Mouse (Mus musculus) frontal cortex, adult 2 months (tissue): Measurements from ENCODE around the gene Cyp4f39. TPM values are rescaled to one million over a fixed set of nuclear protein-coding genes. Genes with fewer than 3 reads are reported as not detected.
"Not testable (repeated sequence)": the region's sequence is repeated elsewhere in the genome, so short reads cannot be mapped to it uniquely, and the experiment has no call there.

Source experiments
- DNase-seq, 2 experiments: peaks; one replicate each; pipeline ENCODE4 v3.0.0; 2022; ENCODE audit warnings: low spot score in 1 of 2; ENCODE audit errors: extremely low spot score in 1 of 2
- polyA plus RNA-seq: library from polyadenylated mRNA; depleted of rRNA; stranded (reverse); fragments of >200 nt; gene quantifications from 2 replicates; pipeline ENCODE4 v1.2.3, GENCODE M21; 2012

Cyp4f39 gene
- polyA plus RNA-seq, 1 experiment, result not detected

DNA sequence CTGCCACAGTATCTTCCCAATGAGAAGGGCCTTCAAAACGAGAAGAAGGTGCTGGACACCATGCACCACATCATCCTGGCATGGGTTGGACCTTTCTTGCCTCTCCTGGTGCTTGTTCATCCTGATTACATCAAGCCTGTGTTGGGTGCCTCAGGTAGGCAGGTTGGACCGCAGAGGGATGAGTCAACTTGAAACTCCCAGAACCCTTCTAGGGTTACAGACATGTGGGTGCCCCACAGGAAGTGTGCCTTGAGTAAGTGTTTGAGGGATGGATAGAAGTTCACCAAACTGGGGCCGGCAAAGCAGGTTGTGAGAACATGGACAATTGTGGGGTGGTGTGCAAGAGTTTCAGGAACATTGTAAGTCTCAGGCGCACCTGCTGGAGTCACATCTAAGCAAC, 18.3 kb downstream of the Cyp4f39 start:
- no peak for DNase-seq

DNA sequence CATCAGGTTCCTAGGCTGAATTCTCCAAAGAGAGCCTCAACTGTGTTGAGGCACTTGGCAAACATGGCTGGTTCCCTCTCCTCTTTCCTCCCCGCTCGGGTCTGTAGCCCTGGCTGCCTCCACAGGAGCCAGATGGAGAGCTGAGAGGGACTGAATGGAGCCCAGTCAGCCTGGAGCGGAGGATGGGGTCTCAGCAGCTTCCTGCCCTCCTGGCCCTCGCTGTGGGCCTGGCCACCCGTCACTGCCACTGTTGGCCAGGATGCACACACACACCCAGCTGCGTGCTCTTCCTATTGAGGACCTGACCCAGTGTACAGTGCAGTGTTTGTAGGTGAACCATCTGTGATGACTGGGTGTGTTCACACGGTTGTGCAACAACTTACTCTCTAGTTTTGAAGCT, 19.7 kb downstream of the Cyp4f39 start:
- DNase-seq, result no peak

DNA sequence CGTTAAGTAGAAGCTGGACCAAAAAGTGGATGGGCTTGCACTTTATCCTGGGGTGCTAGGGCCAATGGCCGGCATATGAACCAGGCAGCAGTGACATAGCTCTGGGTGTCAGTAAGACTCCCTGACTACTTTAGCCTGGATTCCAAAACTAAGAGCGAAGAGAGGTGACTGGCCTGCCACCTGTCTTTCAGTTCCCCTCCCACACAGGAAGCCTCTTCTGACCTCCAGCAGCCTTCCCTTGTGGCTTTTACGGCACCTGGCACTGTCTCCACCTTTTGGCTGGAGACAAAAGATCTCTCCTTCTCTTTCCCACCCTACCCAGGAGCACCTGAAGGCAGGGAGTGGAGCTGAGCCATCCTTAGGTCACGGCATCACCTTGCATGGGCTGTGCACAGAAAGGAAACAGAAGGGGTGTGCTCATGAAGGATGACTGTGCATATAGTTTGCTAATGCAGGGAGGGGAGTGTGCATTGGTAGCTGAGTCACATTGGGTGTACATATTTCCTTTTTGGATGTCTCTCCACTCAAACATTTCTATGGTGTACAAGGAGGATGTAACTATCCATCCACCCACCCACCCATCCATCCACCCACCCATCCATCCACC, 22.5 kb downstream of the Cyp4f39 start:
- no peak for DNase-seq

DNA sequence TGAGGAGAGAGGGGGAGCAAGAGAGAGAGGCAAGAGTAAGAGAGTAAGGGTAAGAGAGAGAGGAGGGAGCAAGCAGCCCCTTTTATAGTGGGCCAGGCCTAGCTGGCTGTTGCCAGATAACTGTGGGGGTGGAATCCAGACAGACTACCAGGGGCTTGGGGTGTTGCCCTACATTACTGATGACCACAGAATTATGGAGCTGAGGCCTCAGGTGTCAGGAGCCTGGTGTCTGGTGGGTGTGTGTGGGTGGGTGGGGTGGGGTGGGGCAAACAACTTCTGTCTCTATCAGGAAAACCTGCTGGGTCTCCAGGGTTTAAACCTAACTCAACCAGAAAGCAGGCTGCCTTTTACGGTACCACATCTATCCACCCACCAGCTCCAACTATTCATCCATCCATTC, 24.7 kb downstream of the Cyp4f39 start:
- DNase-seq, result no peak

DNA sequence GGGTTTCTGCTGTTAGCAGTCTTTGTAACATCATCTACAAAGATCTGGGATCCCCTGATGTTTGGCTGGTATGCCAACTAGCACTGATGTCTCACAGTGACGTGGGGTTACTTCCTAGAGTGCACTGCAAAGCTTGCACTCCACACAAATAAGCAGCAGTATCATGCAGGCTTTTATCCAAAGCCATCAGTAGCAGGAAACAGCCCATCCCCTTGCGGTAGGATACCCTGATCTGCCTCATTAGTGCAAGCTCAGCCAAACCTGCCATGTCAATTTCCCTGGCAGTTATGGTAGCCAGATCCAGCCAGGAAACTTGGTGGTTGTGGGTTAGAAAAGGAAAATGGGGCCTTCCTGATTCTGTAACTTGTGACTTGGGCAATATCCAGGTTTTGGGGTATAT, 26.2 kb downstream of the Cyp4f39 start:
- DNase-seq, result no peak

DNA sequence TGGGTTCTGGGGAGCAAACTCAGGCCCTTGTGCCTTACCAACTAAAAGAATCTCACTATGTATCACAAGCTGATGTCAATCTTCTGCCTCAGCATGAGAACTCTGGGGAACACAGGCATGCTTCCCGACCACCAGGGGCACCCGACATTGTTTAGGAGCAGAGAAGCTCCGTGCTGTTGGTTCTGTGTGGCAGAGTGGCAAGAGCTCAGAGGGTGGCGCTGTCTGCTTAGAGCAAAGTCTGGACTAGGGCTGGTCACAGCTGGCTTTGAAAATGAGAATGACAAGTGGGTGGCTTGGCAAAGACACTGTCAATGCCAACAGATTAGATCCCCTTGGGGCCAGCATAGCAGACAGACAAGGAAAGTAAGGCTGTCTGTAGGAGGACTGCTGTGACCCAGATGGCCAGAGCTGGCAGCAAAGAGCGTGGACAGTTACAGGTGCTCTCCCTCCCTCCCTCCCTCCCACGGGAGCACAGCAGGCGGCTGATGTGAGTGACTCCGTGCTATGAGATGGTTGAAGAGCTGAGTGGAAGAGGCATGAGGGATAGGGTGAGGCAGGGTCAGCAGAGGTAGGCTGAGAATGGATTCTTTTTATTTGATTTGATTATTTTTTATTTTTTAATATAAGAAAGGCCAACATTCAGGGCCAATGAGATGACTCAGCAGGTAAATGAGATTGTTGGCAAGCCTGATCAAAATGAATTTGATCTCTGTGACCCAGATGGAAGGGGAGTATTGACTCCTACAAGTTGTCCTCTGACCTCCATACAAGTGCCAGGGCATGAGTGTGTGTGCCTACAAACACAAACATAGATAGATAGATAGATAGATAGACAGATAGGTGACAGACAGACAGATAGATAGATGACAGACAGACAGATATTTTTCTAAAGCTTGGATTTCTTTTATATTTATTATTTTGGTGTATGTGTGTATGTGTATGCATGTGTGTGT, 27.3 kb downstream of the Cyp4f39 start:
- no peak for DNase-seq

DNA sequence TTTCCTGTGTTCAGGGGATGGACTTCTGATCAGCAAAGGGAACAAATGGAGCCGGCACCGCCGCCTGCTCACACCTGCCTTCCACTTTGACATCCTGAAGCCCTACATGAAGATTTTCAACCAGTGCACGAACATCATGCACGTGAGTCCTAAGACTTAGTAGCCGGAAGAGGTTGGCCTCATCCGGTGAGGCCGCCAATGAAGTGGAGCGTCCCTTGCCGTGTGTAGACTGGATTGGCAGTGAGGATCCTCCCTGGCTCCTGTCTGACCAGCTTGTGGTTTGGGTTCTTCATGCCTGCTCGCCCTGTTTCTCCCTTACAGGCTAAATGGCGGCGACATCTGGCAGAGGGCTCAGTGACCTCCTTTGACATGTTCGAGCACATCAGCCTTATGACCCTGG, 29.2 kb downstream of the Cyp4f39 start:
- no peak for DNase-seq

DNA sequence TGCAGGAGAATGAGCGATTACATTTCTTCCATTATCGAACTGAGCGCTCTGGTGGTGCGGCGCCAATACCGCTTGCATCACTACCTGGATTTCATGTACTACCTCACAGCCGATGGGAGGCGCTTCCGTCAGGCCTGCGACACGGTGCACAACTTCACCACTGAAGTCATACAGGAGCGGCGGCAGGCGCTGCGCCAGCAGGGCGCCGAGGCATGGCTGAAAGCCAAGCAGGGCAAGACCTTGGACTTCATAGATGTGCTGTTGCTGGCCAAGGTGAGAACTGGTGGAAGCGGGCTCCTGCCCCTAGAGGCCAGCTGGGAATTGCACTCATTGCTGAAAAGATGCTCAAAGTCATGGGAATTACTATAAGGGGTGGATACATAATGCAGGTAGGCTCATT, 30.7 kb downstream of the Cyp4f39 start:
- peak in 1 of 2 experiments; percentile 61 for DNase-seq

DNA sequence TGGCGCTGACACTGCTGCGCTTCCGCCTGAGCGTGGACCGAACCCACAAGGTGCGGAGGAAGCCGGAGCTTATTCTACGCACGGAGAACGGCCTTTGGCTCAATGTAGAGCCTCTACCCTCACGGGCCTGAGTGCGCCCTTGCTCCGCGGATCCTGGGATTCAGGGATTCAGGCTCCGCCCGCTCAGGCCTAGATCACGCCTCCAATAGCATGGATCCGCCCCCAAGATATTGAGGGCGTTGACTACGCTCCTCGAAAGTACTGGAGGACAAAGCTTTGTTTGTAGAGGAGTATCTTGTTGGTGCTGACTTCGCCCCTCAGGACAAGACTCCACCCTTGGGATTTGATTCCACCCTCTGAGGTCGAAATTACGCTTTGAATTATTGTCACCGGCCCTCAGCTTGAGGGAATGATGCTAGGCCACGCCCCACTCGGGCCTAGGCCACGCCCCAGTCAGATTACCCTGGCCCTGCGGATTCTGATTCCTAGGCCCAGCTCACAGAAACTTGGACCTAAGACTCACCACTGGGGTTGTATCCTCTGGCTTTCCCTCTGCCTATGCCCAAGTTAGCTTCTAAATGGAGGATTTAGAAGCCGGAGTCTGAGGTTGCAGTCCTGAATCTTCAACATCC, 39.9 kb downstream of the Cyp4f39 start:
- DNase-seq, result no peak

DNA sequence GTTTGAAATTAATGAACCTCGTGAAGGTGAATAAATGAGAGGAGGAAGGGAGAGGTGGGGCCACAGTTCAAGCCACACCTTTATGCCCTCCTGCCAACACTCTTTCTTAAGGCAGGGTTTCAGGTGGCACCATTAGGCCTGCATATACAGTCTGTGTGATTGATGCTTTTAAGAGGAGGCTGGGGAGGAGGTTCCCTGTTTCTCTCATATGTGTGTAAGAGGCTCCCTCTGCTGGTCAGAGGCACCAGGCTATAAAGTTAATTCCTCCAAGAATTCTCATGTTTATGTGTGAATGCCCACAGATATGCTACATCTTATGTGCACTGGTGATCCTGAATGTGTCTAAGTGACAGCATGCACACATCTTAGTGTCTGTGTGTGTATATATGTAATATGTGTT, 42.1 kb downstream of the Cyp4f39 start:
- peak; percentile 31 to 87 for DNase-seq

DNA sequence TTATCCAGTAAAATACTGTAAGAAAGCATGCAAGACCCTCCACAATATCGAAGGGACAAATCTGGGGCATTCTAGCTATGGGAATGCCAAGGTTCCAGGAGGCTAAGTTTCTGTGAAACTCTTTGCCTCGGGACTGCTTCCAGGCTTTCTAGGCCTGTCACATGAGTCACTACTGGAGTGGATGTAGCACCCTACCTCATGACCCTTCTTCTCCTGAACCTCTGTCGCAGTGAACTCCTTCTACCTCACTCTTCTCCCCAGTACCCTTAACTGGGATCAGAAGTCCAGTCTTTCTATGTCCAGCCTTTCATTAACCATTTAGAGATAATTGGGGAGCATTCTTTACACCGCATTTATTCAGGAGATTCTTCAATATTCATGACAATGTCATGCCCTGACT, 48.0 kb downstream of the Cyp4f39 start:
- not testable (repeated sequence) for DNase-seq

DNA sequence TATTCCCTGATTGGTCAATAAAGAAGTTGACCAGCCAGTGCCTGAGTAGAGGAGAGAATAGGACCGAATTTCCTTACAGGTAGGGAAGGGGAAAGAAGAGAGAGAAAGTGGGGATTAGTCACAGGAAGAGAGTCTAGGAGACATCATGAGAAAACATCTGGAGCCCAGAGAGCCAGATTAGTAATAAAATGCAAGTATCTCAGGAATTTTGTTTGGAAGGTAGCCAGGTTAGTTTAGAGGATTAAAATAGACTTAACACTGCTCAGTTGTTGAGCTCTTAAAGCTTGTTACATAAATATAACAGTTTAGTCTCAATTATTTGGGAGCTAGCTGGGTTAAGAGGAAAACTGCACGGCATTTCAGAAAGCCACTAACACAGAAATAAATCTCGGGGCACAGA, 48.5 kb downstream of the Cyp4f39 start:
- no peak for DNase-seq

DNA sequence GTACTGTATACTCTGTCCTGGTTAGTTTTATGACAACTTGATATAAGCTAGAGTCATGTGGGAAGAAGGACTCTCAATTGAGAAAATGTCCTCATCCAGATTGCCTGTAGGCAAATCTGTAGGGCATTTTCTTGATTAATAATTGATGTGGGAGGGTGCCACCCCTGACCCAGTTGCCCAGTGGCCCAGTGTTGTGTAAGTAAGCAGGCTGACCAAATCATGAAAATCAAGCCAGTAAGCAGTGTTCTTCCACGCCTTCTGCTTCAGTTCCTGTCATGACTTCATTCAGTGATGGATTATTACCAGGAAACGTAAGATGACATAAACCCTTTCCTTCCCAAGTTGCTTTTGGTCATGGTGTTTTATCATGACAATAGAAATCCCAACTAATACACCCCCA, 50.6 kb downstream of the Cyp4f39 start:
- no peak for DNase-seq

DNA sequence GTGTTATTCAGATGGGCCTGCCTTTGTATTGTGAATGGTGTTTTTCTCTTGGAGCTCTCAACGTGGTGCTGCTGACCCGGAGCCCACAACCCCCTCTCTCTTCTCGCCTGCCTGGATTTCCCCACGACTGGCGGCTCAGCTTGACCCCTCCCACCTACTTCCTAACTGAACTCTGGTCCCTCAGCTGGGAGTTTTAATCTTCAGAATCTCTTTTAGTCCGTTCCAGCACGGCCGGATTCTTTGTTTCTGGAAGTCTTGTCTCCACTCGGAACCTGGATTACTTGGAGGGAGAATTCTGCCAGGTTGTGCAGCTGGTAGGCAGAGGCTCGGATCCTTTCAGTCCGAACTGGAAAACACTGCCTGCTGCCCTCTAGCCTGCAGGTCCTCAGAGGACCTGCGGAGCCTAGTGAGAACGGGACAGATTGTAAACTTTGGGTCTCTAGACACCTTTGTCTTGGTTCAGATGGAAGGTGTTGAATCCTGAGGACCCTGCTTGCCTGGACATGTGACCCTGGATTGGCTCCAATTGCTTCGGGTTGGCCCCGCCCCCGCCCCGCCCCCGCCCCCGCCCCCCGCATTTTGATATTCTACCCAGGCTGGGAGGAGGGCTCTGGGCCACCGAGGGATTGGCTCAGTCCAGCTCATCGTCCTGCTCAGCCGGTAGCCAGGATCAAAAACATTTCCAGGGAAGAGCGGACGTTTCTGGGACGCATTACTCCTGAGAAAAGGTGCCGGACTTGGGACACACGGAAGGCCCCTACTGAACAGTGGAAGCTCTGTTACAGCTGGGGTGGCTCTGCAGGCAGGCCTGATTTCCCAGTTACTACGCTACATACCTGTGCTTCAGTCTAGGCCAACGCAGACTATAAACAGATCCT, 53.6 kb downstream of the Cyp4f39 start, which contains the start of gene Cyp4f17:
Gene Cyp4f17 (plus strand): TSS at position 200 of the 878 bp plus-strand sequence.
- DNase-seq, result no peak

DNA sequence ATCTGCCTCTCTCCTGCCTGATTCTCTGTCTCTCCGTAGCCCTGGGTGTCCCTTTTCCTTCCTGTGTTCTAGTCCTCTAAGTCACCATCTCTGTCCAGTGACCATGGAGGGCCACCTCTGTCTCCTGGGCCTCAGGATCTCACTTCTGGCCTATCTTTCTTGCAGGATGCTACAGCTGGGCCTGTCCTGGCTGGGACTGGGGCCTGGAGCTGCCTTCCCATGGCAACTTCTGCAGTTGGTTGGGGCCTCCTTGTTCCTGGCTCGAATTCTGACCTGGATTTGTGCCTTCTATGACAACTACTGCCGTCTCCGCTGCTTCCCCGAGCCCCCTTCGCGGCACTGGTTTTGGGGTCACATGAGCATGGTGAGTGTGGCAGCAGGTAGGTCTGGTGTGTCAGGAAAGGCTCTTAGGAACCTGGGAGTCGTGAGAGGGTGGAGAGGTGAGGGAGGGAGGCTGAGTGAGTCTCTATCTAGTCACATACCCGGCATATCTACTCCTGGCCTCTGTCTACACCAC, 54.3 kb downstream of the Cyp4f39 start:
- no peak for DNase-seq

DNA sequence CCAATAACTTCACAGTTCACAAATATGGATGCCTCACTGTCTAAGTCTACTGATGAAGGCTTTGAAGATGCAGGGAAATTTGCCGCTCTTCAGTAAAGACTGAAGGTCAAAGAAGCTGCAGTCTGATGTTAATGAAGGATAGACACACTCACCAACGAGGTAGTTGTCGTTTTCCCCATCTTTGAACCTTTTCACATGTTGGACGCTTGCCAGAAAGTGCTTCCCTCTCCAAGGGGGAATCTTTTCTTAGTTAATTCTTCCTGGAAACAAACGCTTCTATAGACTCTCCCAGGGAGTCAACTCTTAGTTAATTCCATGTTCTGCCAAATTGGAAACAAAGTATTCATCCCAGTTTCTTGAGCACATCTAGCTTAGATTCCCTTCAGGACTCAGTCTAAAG, 63.6 kb downstream of the Cyp4f39 start:
- DNase-seq, result no peak

DNA sequence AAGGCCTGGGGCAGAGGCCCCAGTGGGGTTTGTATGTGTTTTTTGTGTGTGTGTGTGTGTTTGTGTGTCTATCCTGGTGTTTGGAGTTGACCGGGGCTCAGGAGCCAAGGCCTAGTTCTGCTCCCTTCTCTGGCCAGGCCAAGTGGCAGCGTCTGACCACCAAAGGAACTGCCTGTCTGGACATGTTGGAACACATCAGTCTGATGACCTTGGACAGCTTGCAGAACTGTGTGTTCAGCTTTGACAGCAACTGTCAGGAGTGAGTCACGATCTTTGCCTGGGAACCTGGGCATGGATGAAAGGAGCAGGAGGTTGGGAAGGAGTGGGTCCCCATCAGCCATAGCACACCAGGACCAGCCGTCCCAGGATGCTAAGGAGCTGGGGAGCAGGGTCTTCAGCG, 69.5 kb downstream of the Cyp4f39 start:
- no peak for DNase-seq

DNA sequence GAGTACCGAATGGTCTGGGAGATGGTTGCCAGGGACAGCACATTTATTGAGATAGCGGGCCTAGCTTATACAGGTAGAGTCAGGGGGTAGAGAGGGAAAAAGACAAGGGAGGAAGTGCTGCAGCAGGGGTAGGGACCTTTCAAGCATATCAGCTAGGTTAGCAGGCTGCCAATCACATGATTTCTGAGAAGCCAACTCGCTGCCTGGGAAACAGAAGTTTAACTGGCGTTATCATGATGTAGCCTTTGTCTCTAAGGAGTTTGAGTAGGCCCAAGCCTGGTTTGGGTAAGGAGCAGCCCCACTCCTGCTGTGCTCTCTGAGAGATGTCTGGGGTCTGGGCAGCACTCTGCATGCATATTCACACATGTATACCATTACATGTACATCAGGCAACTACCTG, 69.9 kb downstream of the Cyp4f39 start:
- no peak for DNase-seq

DNA sequence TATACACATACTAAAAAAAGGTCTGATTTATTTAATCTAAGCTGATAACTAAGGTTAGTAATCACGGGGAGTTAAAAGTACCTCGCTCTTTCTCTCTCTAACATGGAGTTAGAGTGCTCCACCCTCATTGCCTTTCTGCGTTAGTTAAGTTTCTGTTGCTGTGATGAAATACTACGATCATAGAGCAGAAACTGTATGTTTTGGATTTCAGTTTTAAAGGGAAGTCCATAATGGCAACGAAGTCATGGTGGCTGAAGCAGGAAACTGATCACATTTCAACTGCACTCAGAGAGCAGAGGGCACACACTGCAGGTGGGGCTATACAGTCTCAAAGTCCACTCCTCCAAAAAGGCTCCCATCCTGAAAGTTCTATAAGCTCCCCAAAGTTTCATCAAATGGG, 70.3 kb downstream of the Cyp4f39 start:
- DNase-seq, result no peak

DNA sequence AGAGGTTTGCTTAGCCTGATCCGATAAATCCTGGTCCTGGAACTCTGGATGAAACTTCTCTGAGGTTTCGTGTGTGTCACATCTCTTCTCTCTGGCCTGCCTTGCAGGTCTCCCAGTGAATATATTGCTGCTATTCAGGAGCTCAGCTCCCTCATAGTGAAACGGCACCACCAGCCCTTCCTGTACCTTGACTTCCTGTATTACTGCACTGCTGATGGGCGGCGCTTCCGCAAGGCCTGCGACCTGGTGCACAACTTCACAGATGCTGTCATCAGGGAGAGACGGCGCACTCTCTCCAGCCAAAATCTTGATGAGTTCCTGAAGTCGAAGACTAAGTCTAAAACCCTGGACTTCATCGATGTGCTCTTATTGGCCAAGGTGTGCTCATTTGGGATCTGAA, 71.4 kb downstream of the Cyp4f39 start:
- DNase-seq, result no peak
